Mouse (Mus musculus) lung, postnatal 0 days (tissue): ENCODE data around the gene Perm1. TPM values are rescaled to one million over a fixed set of nuclear protein-coding genes. Genes with fewer than 3 reads are reported as not detected.

Source experiments
- ATAC-seq: fragments of 200-750 bp; cut with Nextera tagmentation; 2 replicates; pipeline ENCODE4 v1.8.0; 2017; ENCODE audit warnings: moderate library complexity
- DNase-seq: peaks from one replicate; pipeline ENCODE4 v3.0.0-alpha.2; 2016; ENCODE audit warnings: low spot score
- H3K27ac ChIP-seq: fragments of 300-500 bp; sonication (generic); 2 replicates; pipeline ENCODE4 v1.5.1; 2014; ENCODE audit warnings: antibody characterized with exemption, mild to moderate bottlenecking, low read length, mixed read lengths
- H3K27me3 ChIP-seq: fragments of 300-500 bp; sonication (generic); replicated peaks from 2 replicates; pipeline ENCODE4 v1.6.1; 2014; ENCODE audit warnings: low read length, mixed read lengths; ENCODE audit not compliant: insufficient read depth
- H3K36me3 ChIP-seq: fragments of 300-500 bp; sonication (generic); 2 replicates; pipeline ENCODE4 v1.6.1; 2014; ENCODE audit warnings: low read length, mixed read lengths; ENCODE audit not compliant: insufficient read depth
- H3K4me1 ChIP-seq: fragments of 300-500 bp; sonication (generic); 2 replicates; pipeline ENCODE4 v1.6.1; 2014; ENCODE audit warnings: antibody characterized with exemption, low read depth, low read length, mixed read lengths; ENCODE audit not compliant: insufficient read depth
- H3K4me2 ChIP-seq: fragments of 300-500 bp; sonication (generic); replicated peaks from 2 replicates; pipeline ENCODE4 v1.6.1; 2014; ENCODE audit warnings: low read depth, mild to moderate bottlenecking, low read length, moderate library complexity, mixed read lengths
- H3K4me3 ChIP-seq: fragments of 300-500 bp; sonication (generic); 2 replicates; pipeline ENCODE4 v1.5.1; 2014; ENCODE audit warnings: low read depth, low read length
- H3K9ac ChIP-seq: fragments of 300-500 bp; sonication (generic); replicated peaks from 2 replicates; pipeline ENCODE4 v1.6.1; 2014; ENCODE audit warnings: low read depth, mild to moderate bottlenecking
- H3K9me3 ChIP-seq: fragments of 300-500 bp; sonication (generic); 2 replicates; pipeline ENCODE4 v1.6.1; 2016; ENCODE audit warnings: low read length, mixed read lengths
- CTCF ChIP-seq: IDR thresholded peaks from 2 replicates; pipeline ENCODE4 v1.5.1; 2016; ENCODE audit warnings: antibody characterized with exemption, mild to moderate bottlenecking
- EP300 ChIP-seq: IDR thresholded peaks from 2 replicates; pipeline ENCODE4 v1.6.1; 2016; ENCODE audit warnings: antibody characterized with exemption, mild to moderate bottlenecking, control low read depth
- whole genome bisulfite sequencing: fragments of 180-500 bp; shearing (Covaris S2); extraction: QIAGEN DNeasy Blood & Tissue Kit; methylation state at CpG from one replicate; pipeline ENCODE4 v1.1.7; 2014; 5-methylcytosine and 5-hydroxymethylcytosine counted together
- polyA plus RNA-seq: library from polyadenylated mRNA; unstranded; fragments of >200 nt; fragmentation: Nextera tagmentation; extraction: Ambion mirVana; gene quantifications from 2 replicates; pipeline ENCODE4 v1.2.1, GENCODE M21; 2015

Gene Perm1
- polyA plus RNA-seq, 1 experiment from 2014 or later, result 0.56 TPM

GRCm38 (mm10) chr4:156217838-156218237 lies 2.2 kb downstream of the Perm1 start:
- H3K9ac ChIP-seq, result no peak overlapping the region
- ATAC-seq (no peak), DNase-seq (no peak)
- TF ChIP-seq EP300 (no peak), CTCF (no peak)
- 79% methylated on average over 13 of the region's 16 CpGs for WGBS
- no peaks in the 10 kb centered on the region for H3K9me3 ChIP-seq
- no peaks in the 10 kb centered on the region for H3K27me3 ChIP-seq
- no peak overlapping the region for H3K27ac ChIP-seq
- H3K4me1 ChIP-seq, result no peaks in the 10 kb centered on the region
- no peaks in the 10 kb centered on the region for H3K36me3 ChIP-seq
- H3K4me2 ChIP-seq, result no peak overlapping the region
- H3K4me3 ChIP-seq, result no peak overlapping the region

- WGBS, result 80% methylated on average over 11 of the region's 11 CpGs
- TF ChIP-seq CTCF (no peak), EP300 (no peak)
- H3K27ac ChIP-seq, result no peak overlapping the region
- no peak overlapping the region for H3K4me3 ChIP-seq
- H3K36me3 ChIP-seq, result no peaks in the 10 kb centered on the region
- H3K4me2 ChIP-seq, result no peak overlapping the region
- no peaks in the 10 kb centered on the region for H3K9me3 ChIP-seq
- ATAC-seq, result no peak
- no peak for DNase-seq
- H3K9ac ChIP-seq, result no peak overlapping the region
- no peaks in the 10 kb centered on the region for H3K4me1 ChIP-seq
- no peaks in the 10 kb centered on the region for H3K27me3 ChIP-seq
Observed at GRCm38 (mm10) chr4:156219936-156220335, 4.3 kb downstream of the Perm1 start.

- no peak overlapping the region for H3K27ac ChIP-seq
- WGBS, result 86% methylated on average over 2 of the region's 2 CpGs
- peaks cover 6% of the 10 kb centered on the region; the same call in 1 of the 2 replicates for H3K4me1 ChIP-seq
- H3K4me3 ChIP-seq, result no peak overlapping the region
- no peak for DNase-seq
- H3K36me3 ChIP-seq, result no peaks in the 10 kb centered on the region
- ATAC-seq, result no peak
- no peaks in the 10 kb centered on the region for H3K9me3 ChIP-seq
- H3K4me2 ChIP-seq, result no peak overlapping the region
- H3K27me3 ChIP-seq, result no peaks in the 10 kb centered on the region
- TF ChIP-seq CTCF (no peak), EP300 (no peak)
- H3K9ac ChIP-seq, result no peak overlapping the region
Observed at GRCm38 (mm10) chr4:156224276-156224675, 8.6 kb downstream of the Perm1 start.

GRCm38 (mm10) chr4:156227752-156228392 lies 12.2 kb downstream of the Perm1 start:
- Histone ChIP-seq H3K36me3 (0 out of 2 replicates have a peak, but pooled peaks cover 12% of the 10 kb centered on the region), H3K4me2 (peak overlapping the region; percentile 56), H3K9ac (no peak overlapping the region), H3K27ac (no peak overlapping the region; the same call in 1 of the 2 replicates), H3K4me3 (peak overlapping the region; percentile 2; the same call in 1 of the 2 replicates), H3K4me1 (peaks cover 6% of the 10 kb centered on the region; the same call in 1 of the 2 replicates), H3K9me3 (no peaks in the 10 kb centered on the region), H3K27me3 (no peaks in the 10 kb centered on the region)
- DNase-seq, result peak; percentile 52
- TF ChIP-seq CTCF, result no peak
- TF ChIP-seq EP300, result no peak
- ATAC-seq, result peak; percentile 60
- WGBS, result 32% methylated on average over 18 of the region's 18 CpGs

- DNase-seq, result peak; percentile 61
Observed at GRCm38 (mm10) chr4:156228393-156229024, 12.8 kb downstream of the Perm1 start.

GRCm38 (mm10) chr4:156234021-156234501 lies 18.4 kb downstream of the Perm1 start:
- TF ChIP-seq EP300 (no peak), CTCF (no peak)
- no peak for ATAC-seq

More at GRCm38 (mm10) chr4:156228393-156229024, 12.8 kb downstream of the Perm1 start:
- H3K9ac ChIP-seq, result no peak overlapping the region
- 0 out of 2 replicates have a peak overlapping the region, but pooled peaks have one; percentile 2 for H3K4me3 ChIP-seq
- peaks cover 6% of the 10 kb centered on the region; the same call in 1 of the 2 replicates for H3K4me1 ChIP-seq
- ATAC-seq, result peak; percentile 68
- TF ChIP-seq CTCF (no peak), EP300 (no peak)
- 0 out of 2 replicates have a peak, but pooled peaks cover 12% of the 10 kb centered on the region for H3K36me3 ChIP-seq
- no peak overlapping the region; the same call in 1 of the 2 replicates for H3K27ac ChIP-seq
- no peaks in the 10 kb centered on the region for H3K27me3 ChIP-seq
- H3K4me2 ChIP-seq, result peak overlapping the region; percentile 56
- 21% methylated on average over 12 of the region's 12 CpGs for WGBS
- H3K9me3 ChIP-seq, result no peaks in the 10 kb centered on the region

More at GRCm38 (mm10) chr4:156234021-156234501, 18.4 kb downstream of the Perm1 start:
- Histone ChIP-seq H3K9ac (peak overlapping the region; percentile 27; the same call in 1 of the 2 replicates), H3K27me3 (no peaks in the 10 kb centered on the region), H3K36me3 (peaks cover 12% of the 10 kb centered on the region; the same call in 1 of the 2 replicates), H3K4me1 (peaks cover 7% of the 10 kb centered on the region; the same call in 1 of the 2 replicates), H3K4me2 (peak overlapping the region; percentile 94), H3K4me3 (peak overlapping the region; percentile 64), H3K9me3 (no peaks in the 10 kb centered on the region), H3K27ac (no peak overlapping the region)
- 1% methylated on average over 17 of the region's 17 CpGs for WGBS
- peak; percentile 20 for DNase-seq
